Mouse (Mus musculus): ENCODE measurements around the gene Tapt1.
A peak's percentile ranks its signal among the peaks of the same experiment; 100 is the strongest.
"Not testable (repeated sequence)": the region's sequence is repeated elsewhere in the genome, so short reads cannot be mapped to it uniquely, and the experiment has no call there.

Tapt1 gene

GRCm38 (mm10) chr5:44226521-44227461, at the start of gene Tapt1:
Tapt1 (minus strand) TSS chr5:44226626.
- DNase-seq (ENCODE audit: low spot score in 2 of 2) = peak; percentile 86 to 89

GRCm38 (mm10) chr5:44271564-44271963, 45.1 kb upstream of the Tapt1 start:
- no peak for DNase-seq (ENCODE audit: low spot score in 2 of 2)

- DNase-seq (ENCODE audit: low spot score in 2 of 2) = not testable (repeated sequence)
These were observed 42.1 kb upstream of the Tapt1 start for GRCm38 (mm10) chr5:44268524-44268923.

DNA sequence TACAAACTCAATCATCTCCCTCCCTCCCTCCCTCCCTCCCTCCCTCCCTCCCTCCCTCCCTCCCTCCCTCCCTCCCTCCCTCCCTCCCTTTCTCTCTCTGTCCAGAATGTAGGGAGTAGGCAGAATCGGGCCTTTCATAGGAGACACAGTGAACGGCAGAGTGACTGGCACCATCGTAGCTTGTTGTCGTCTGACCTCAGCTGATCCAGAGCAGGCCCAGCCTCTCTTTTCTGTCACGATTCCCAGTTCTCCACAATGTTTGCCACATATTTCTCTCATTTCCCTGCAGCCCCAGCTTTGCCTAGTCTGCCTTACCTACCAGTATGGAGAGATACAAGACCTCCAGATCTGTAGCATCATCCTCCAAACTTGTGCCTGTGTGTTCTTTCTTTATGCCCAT, 35.3 kb upstream of the Tapt1 start:
- DNase-seq (ENCODE audit: low spot score in 2 of 2) = no peak

GRCm38 (mm10) chr5:44261172-44261571, 34.7 kb upstream of the Tapt1 start:
- no peak for DNase-seq (ENCODE audit: low spot score in 2 of 2)

- no peak for DNase-seq (ENCODE audit: low spot score in 2 of 2)
These were observed 33.3 kb upstream of the Tapt1 start for GRCm38 (mm10) chr5:44259678-44260077.

DNA sequence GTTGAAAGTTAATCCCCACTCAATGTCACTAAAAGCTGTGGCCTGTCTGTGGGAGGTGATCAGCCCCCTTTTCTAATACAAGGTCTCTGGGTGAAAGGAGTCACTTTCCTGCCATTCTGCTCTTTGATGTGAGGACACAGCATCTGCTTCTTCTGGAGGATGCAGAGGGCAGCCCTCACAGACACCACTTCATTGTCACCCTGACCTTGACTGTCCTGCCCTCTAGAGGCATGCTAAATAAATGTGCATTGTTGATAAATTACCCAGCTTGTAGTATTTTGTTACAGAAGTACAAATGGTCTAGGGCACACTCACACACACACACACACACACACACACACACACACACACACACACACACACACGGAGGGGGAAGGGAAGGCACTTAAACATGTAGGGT, 31.7 kb upstream of the Tapt1 start:
- DNase-seq (ENCODE audit: low spot score in 2 of 2) = no peak

- no peak for DNase-seq (ENCODE audit: low spot score in 2 of 2)
These were observed 31.0 kb upstream of the Tapt1 start for GRCm38 (mm10) chr5:44257401-44257800.

- DNase-seq (ENCODE audit: low spot score in 2 of 2) = no peak
These were observed 30.1 kb upstream of the Tapt1 start for GRCm38 (mm10) chr5:44256512-44256911.

DNA sequence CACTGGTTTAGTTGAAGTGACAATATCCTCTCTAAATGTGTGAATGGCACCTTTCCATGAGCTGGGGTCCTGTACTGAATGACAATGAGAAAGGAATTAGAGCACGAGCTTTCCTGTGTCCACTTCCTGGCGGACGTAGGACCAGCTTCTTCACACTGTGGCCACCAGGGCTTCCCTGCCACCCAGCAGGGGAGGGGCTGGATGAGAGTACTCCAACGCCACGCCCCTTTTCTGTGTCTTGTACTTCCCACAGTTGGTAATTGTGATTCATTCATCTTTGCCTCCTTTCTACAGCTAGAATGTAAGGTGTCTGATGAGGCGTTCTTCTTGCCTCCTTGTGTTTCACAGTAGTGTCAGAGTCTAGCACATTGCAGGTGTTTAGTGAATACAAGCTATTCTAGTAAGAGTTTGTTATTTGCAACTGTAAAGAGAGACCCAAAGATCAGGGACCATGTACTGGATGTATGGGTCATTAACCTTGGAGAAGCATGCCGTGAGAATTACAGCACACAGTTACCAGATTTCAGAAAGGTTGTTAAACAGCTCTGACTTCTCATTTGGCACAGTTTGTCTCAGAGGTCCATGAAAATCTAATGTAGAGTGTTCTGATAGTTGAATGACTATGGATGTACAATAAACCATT, 29.5 kb upstream of the Tapt1 start:
- no peak for DNase-seq (ENCODE audit: low spot score in 2 of 2)

DNA sequence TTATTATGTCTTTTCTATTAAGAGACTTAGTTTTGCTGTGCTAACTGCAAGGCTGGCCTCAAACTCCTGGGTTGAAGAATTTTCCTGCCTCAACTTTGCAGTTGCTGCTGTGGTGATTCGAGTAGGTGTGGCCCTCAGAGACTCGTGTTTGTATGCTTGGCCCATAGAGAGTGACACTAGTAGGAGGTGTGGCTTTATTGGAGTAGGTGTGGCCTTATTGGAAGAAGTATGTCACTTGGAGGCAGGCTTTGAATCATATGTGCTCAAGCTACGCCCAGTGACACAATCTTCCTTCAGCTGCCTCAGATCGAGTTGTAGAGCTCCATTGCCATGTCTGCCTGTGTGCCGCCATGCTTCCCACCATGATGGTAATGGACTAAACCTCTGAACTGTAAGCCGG, 27.0 kb upstream of the Tapt1 start:
- peak in 1 of 2 experiments; percentile 11 for DNase-seq (ENCODE audit: low spot score in 2 of 2)

DNA sequence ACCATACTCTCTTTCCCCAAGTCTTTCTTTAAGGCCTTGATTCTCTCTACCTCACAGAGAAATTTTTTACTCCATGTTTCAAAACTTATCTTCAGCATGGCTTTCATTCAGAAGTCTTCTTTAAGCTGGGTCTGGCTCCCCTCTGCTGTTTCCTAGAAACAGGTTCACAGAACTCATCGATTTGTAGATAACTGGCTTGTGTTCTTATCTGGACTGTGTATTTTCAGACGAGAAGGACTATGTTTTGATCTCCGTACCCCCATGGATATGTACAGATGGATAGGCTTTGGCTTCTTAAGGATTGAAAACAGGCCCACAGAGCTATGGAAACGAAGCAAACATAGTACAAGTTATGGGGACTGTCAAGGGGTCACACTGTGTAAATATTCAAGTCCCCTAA, 26.0 kb upstream of the Tapt1 start:
- no peak for DNase-seq (ENCODE audit: low spot score in 2 of 2)

DNA sequence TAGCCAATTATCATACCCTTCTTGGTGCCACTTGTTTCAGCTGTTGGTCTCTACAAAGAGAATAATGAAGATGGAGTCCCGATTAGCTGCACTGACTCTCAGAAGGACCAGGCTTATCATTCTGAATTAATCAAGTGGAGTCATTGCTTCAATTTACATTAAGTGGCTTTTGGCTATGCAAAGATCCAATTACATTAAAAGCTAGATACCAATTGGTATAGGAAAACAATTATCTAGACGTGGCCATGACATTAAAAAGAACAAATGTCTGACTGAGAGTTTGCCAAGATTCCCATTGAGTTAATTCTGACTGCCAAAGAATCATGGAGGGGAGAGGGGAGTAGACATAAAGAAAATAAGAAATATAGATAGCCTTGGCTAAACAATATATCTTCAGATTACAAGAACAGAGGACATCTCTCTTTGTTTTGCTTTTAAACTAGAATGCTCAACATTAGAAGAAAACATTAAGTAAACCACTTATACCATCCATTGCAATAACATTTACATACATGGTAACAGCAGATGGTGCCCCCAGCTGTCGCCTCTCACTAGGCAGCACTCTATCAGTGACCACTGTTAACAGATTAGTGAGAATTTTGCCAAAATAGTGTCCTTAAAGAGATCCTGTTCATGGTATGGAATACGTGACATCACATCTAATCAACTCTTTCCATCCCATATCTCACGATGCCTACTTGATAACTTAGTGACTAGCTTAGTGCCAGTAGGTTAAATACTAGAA, 24.0 kb upstream of the Tapt1 start:
- no peak for DNase-seq (ENCODE audit: low spot score in 2 of 2)

DNA sequence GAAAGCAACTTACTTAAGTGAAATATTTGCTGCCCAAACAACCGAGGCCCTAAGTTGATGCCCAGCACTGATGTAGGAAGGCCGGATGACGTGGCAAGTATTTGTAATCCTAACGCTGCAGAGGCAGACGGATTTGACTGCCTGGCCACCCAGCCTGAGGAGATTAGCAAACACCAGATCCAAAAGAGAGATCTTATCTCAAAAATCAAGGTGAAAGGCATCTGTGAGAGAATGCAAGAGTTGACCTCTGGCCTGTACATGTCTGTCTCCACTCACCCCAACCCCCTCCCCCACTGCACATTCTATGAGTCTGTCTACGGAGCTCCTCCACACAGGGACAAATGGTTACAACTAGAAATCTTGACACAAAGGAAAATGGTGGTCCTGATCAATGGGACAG, 22.9 kb upstream of the Tapt1 start:
- no peak for DNase-seq (ENCODE audit: low spot score in 2 of 2)

DNA sequence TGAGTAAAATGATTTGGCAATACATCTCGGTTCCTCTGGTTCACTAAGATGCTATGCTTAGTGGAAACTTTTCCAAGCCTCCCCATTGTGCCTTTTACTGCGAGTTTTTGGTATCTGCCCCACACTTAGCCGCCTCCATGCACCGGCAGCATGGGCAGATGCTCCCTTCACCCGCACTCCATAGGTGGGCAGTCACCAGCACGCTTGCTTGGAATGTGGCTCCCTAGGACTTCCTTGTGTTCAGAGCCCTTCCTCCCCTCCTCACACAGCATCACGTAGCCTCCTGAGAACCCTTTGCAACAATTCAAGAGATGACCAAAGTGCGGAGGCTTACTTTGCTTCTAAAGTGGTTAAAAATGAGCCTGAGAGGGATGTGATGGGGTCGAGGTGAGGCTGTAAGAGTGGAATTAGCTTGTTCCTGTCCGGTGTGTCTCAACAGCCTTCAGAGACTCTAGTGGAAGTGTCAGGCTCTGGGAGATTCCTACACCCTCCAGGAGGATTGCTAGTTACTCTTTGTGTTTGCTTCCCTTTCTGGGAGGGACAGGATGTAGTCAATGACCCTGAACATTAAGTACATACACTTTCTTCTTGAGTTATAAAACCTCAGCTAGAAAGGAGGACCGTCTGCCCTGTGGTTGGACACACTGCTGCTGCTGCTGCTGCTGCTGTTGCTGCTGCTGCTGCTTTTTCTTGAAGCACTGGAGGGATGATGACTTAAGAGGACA, 20.2 kb upstream of the Tapt1 start:
- DNase-seq (ENCODE audit: low spot score in 2 of 2) = no peak

- DNase-seq (ENCODE audit: low spot score in 2 of 2) = no peak
These were observed 18.5 kb upstream of the Tapt1 start for GRCm38 (mm10) chr5:44244894-44245423.

GRCm38 (mm10) chr5:44242828-44243227, 16.4 kb upstream of the Tapt1 start:
- DNase-seq (ENCODE audit: low spot score in 2 of 2) = no peak

DNA sequence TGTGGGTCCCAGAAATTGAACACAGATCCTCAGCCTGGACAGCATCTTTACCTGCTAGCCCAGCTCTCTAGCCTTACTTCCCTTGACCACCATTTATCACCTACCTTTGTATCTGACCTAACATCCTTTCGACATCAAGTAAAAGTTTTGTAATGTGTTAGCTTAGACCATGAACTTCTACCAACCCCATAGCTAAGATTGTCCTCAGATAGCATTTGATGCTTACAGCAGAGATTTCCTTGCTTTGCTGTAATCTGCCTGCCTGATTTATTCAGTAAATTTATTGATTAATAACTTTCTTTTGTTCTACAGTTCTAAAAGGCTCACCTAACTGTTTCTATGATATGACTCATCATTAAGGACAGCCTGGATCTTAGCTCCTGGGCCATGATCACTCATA, 15.3 kb upstream of the Tapt1 start:
- DNase-seq (ENCODE audit: low spot score in 2 of 2) = no peak

GRCm38 (mm10) chr5:44239187-44240136, 13.0 kb upstream of the Tapt1 start:
- DNase-seq (ENCODE audit: low spot score in 2 of 2) = no peak

- DNase-seq (ENCODE audit: low spot score in 2 of 2) = no peak
These were observed 11.8 kb upstream of the Tapt1 start for GRCm38 (mm10) chr5:44238201-44238600.

All from urinary bladder, postnatal 4 days (tissue).